24 mouse cellular contexts compared by ENCODE assay signal in the genomic region with DNA sequence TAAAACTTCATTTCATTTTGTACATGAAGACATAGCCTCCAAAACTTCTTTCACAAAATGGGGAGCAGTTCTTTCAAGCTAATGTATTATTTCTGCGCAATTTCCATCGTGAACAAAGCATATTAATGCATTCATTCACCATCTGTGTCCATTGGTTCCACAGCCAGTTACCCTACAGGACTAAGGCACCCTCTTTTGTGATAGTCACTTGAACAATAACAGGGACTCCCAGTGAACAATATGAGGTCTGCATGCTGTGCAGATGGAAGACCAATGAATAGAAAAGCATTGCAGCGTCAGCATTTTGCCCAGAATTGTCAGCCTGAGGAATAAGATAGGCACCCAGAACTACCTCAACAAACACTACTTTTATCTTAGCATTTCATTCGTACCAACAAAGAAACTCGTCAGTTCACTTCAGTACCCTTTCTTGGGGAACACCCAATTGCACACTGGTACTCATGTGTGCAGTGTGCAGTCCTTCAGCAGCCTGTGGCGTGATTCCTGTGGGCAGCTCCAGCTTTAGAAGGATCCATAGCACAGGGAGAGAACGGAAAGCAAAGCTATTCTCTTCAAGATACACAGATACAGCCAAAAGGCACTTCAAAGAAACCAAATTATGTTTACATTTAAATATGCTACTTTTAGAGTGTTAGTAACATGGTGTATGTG.
"Had no signal": no experiment of that assay in that cellular context is flagged by ENCODE, and none has a peak within 500 bp of the region (broad histone marks: within the 10 kb centered on the region; RNA-seq: fewer than 3 reads in every experiment).

No protein-coding gene starts in this region.

- DNase-seq: gastrocnemius, adult 2 months; gastrocnemius, postnatal 10 days; gastrocnemius, postnatal 25 days; heart, adult 18-20 months; heart, postnatal 10 days; heart, postnatal 4 days; kidney, adult 18-20 months; kidney, adult 8-10 months; kidney, postnatal 10 days; kidney, postnatal 25 days; kidney, postnatal 4 days; left cerebral cortex, postnatal 4 days had no signal

- H3K9ac ChIP-seq: heart, embryonic 12.5 days; hindbrain, embryonic 15.5 days; intestine, embryonic 15.5 days; limb, embryonic 13.5 days; limb, embryonic 15.5 days; liver, embryonic 12.5 days had no signal

- H3K36me3 ChIP-seq: heart, embryonic 10.5 days; heart, embryonic 12.5 days; hindbrain, embryonic 10.5 days; hindbrain, embryonic 15.5 days; intestine, embryonic 15.5 days; limb, embryonic 13.5 days; limb, embryonic 15.5 days; liver, embryonic 12.5 days had no signal

- H3K27ac ChIP-seq: gastrocnemius, adult 2 months; heart, embryonic 10.5 days; hindbrain, embryonic 10.5 days; hindbrain, embryonic 15.5 days; intestine, embryonic 15.5 days; layer of hippocampus, adult 2 months; left cerebral cortex, adult 2 months; limb, embryonic 13.5 days; limb, embryonic 15.5 days; liver, embryonic 12.5 days had no signal

- H3K9me3 ChIP-seq: heart, embryonic 10.5 days; heart, embryonic 12.5 days; hindbrain, embryonic 10.5 days; hindbrain, embryonic 15.5 days; intestine, embryonic 15.5 days; limb, embryonic 13.5 days; limb, embryonic 15.5 days; liver, embryonic 12.5 days had no signal

- H3K4me2 ChIP-seq: heart, embryonic 12.5 days; hindbrain, embryonic 15.5 days; intestine, embryonic 15.5 days; limb, embryonic 13.5 days; limb, embryonic 15.5 days; liver, embryonic 12.5 days had no signal

- H3K27me3 ChIP-seq: heart, embryonic 12.5 days; hindbrain, embryonic 15.5 days; intestine, embryonic 15.5 days; limb, embryonic 13.5 days; limb, embryonic 15.5 days; liver, embryonic 12.5 days had no signal

- H3K4me1 ChIP-seq: heart, embryonic 10.5 days; heart, embryonic 12.5 days; hindbrain, embryonic 10.5 days; hindbrain, embryonic 15.5 days; intestine, embryonic 15.5 days; limb, embryonic 13.5 days; limb, embryonic 15.5 days; liver, embryonic 12.5 days had no signal

- H3K4me3 ChIP-seq: gastrocnemius, adult 2 months; heart, embryonic 10.5 days; heart, embryonic 12.5 days; hindbrain, embryonic 10.5 days; hindbrain, embryonic 15.5 days; intestine, embryonic 15.5 days; layer of hippocampus, adult 2 months; left cerebral cortex, adult 2 months; limb, embryonic 13.5 days; limb, embryonic 15.5 days; liver, embryonic 12.5 days had no signal

- ATAC-seq: inflammation-experienced regulatory T-cells, adult 6 months; intestine, embryonic 15.5 days; intestine, postnatal 0 days; liver, embryonic 12.5 days had no signal
